Mouse (Mus musculus): ENCODE measurements around the gene Mllt3.

The Mllt3 gene

GRCm38 (mm10) chr4:87765729-87766128 lies 267.4 kb downstream of the Mllt3 start:
- DNase-seq, result no peak

GRCm38 (mm10) chr4:87761075-87761474 lies 272.1 kb downstream of the Mllt3 start:
- no peak for DNase-seq

GRCm38 (mm10) chr4:87760297-87760696 lies 272.9 kb downstream of the Mllt3 start:
- no peak for DNase-seq

- DNase-seq, result no peak
Measured at GRCm38 (mm10) chr4:87759625-87760024, 273.5 kb downstream of the Mllt3 start.

- no peak for DNase-seq
Measured at GRCm38 (mm10) chr4:87759110-87759509, 274.1 kb downstream of the Mllt3 start.

- DNase-seq, result no peak
Measured at GRCm38 (mm10) chr4:87751515-87751864, 281.7 kb downstream of the Mllt3 start.

- no peak for DNase-seq
Measured at GRCm38 (mm10) chr4:87750856-87751514, 282.2 kb downstream of the Mllt3 start.

GRCm38 (mm10) chr4:87749532-87750234 lies 283.5 kb downstream of the Mllt3 start:
- no peak for DNase-seq

GRCm38 (mm10) chr4:87745016-87745645 lies 288.0 kb downstream of the Mllt3 start:
- DNase-seq, result no peak

GRCm38 (mm10) chr4:87739524-87740128 lies 293.5 kb downstream of the Mllt3 start:
- no peak for DNase-seq

GRCm38 (mm10) chr4:87739104-87739503 lies 294.1 kb downstream of the Mllt3 start:
- no peak for DNase-seq

GRCm38 (mm10) chr4:87737201-87737806 lies 295.9 kb downstream of the Mllt3 start:
- DNase-seq, result no peak

- DNase-seq, result no peak
Measured at GRCm38 (mm10) chr4:87736779-87737178, 296.4 kb downstream of the Mllt3 start.

- no peak for DNase-seq
Measured at GRCm38 (mm10) chr4:87731118-87731672, 302.0 kb downstream of the Mllt3 start.

GRCm38 (mm10) chr4:87728581-87728980 lies 304.6 kb downstream of the Mllt3 start:
- DNase-seq, result no peak

GRCm38 (mm10) chr4:87723448-87723847 lies 309.7 kb downstream of the Mllt3 start:
- DNase-seq, result no peak
